Mouse (Mus musculus) bone marrow macrophage, adult 2 months (primary cell): ENCODE measurements around the gene Zfp580.

ENCODE experiments used
- CTCF ChIP-seq: IDR thresholded peaks from 2 replicates; pipeline ENCODE4 v1.5.1; 2012; ENCODE audit warnings: low read depth, mild to moderate bottlenecking, low read length, moderate library complexity
- POLR2A ChIP-seq: IDR thresholded peaks from 2 replicates; pipeline ENCODE4 v1.6.1; 2012; ENCODE audit warnings: mild to moderate bottlenecking, low read depth, low read length, borderline replicate concordance

DNA sequence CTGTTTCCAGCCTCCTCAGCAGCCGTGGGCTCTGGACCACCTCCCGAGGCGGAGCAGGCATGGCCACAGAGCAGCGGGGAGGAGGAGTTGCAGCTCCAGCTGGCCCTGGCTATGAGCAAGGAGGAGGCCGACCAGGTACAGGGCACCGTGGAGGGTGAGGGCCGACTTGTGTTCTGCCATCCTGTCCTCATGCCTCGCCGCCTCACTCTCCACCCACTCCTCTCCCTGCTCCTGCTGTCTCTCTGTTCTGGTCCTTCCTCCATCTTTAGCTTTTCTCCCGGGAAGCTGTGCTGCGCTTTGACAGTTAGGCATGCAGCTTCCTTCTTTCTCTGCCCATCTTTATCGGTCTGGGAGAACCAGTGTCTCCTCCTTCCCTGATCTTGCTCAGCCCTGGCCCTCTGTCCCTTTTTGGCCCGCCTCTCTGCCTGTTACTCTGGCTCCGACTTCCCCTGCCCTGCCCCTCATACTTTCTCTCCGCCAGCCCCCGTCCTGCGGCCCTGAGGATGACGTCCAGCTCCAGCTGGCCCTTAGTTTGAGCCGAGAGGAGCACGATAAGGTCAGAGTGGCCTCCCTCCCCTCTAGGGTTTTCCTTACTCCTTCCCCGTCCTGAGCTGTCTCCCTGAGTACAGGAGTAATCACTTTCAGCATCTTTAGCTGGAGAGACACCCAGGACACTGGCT is 41.6 kb downstream of the Zfp580 start:
- TF ChIP-seq POLR2A (no peak), CTCF (no peak)
